Mouse (Mus musculus): Measurements from ENCODE around the gene C130026I21Rik.
"Not testable (repeated sequence)": the region's sequence is repeated elsewhere in the genome, so short reads cannot be mapped to it uniquely, and the experiment has no call there.

DNA sequence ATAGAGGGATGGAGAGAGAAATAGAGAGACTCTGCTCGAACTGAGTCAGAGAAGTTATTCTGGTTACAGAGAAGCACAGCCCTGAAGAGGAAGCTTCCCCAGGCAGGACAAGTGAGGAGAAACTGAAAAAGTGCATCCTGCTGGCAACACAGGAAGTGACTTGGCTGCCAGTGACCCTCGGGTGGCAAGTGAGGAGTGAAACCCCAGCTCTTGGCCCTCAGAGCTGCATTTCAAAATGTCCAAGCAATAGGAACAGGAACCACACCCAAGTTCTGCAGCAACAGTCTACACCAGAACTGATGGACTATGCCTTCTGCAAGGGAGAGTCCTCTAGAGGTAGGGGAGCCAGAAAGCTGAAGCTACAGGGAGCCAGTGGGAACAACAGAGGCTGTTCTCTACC lies 11.7 kb downstream of the C130026I21Rik start:
- not testable (repeated sequence) for TF ChIP-seq EP300, CTCF (IDR thresholded peaks at IDR 0.05; ENCODE audit: low read depth)
